Mouse (Mus musculus) brain, embryonic 14.5 days (tissue): ENCODE data around the gene Pacsin2.

Experiments
- CTCF ChIP-seq: fragments of 200-500 bp; IDR thresholded peaks from 2 replicates; pipeline ENCODE4 v1.5.1; 2012; ENCODE audit warnings: inconsistent platforms, mild to moderate bottlenecking, moderate library complexity, borderline replicate concordance; ENCODE audit not compliant: insufficient read depth, insufficient read length; ENCODE audit errors: extremely low read depth
- POLR2A ChIP-seq: fragments of 200-500 bp; IDR thresholded peaks from 2 replicates; pipeline ENCODE4 v1.6.1; 2012; ENCODE audit warnings: mild to moderate bottlenecking, inconsistent platforms, borderline replicate concordance; ENCODE audit not compliant: poor library complexity, insufficient read depth, insufficient read length, severe bottlenecking; ENCODE audit errors: extremely low read depth

DNA sequence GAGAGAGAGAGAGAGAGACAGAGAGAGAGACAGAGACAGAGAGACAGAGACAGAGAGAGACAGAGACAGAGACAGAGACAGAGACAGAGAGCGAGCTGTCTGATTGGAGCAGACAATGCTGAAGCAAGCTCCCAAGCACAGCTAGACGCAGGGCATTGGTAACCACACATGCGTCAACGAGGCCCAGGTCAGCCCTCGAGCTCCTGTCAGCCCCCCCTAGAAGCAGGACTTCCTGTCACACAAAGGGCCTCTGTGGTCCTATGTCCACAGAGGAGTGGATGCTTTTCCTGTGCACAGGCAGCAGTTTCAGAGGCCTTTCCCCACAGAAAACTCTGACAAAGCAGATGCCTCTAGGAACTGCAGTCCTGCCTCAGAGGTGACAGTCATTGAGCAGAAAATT lies 38.6 kb downstream of the Pacsin2 start:
- TF ChIP-seq POLR2A, result no peak
- TF ChIP-seq CTCF, result no peak
